Mouse (Mus musculus) embryonic fibroblast, embryonic 13.5 days (primary cell): ENCODE measurements around the gene Lsm6.

ENCODE experiments used
- CTCF ChIP-seq: IDR thresholded peaks from 2 replicates; pipeline ENCODE4 v1.5.1; 2011; ENCODE audit warnings: mild to moderate bottlenecking, control low read depth, low read length, moderate library complexity, borderline replicate concordance; ENCODE audit not compliant: insufficient read depth
- POLR2A ChIP-seq: IDR thresholded peaks from 2 replicates; pipeline ENCODE4 v1.6.1; 2011; ENCODE audit warnings: low read depth, mild to moderate bottlenecking, control low read depth, low read length, moderate library complexity

DNA sequence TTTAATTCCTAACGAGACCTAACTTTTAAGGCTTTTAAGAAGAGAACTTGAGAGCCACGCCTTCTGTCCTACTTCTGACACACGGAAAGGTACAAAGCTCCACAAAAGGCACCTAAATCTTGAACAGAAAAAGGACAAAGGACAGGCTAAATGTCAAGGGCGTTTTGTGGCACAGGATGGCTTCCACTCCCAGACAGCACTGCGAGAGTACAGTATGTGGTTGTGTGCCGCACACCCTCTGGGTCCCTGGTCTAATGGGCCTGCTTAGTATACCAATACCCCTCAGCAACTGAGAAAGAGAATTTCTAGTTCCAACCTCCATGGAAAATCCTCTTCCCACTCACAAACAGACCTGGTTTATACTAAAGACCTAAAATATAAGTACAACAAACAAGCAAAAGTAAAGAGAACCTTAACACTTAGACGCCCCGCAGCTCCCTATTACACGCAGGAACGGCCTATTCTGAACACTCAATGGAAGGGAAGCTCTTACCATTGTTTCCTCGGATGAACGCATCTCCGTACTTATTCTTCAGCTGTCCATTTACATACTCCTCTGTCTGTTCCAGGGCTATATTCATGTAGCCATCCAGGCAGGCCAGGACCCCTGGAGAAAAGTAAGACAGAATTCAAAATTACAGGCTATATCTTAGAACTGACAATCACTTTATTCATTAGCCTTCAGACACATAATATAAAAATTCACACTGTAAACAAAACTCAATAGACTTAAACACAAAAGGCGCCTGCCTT is 11.3 kb downstream of the Lsm6 start:
- TF ChIP-seq POLR2A (no peak), CTCF (no peak)
